Mouse (Mus musculus) liver, embryonic 14.5 days (tissue): ENCODE results near the gene Chrng. TPM values are rescaled to one million over a fixed set of nuclear protein-coding genes. Genes with fewer than 3 reads are reported as not detected.
A peak's percentile ranks its signal among the peaks of the same experiment; 100 is the strongest.

Experiments used
- ATAC-seq: fragments of 200-750 bp; cut with Nextera tagmentation; 2 replicates; pipeline ENCODE4 v1.8.0; 2017; ENCODE audit warnings: moderate number of reproducible peaks, mild to moderate bottlenecking, moderate library complexity; ENCODE audit not compliant: insufficient read depth
- DNase-seq, 3 experiments: peaks; one replicate each; pipeline ENCODE4 v3.0.0-alpha.2; 2012 to 2013; ENCODE audit warnings: low read depth in 3 of 3, low spot score in 3 of 3
- H3K27ac ChIP-seq: fragments of 300-500 bp; sonication (generic); 2 replicates; pipeline ENCODE4 v1.5.1; 2014; ENCODE audit warnings: moderate library complexity, mild to moderate bottlenecking, control low read depth, inconsistent platforms
- H3K27me3 ChIP-seq: fragments of 300-500 bp; sonication (generic); 2 replicates; pipeline ENCODE4 v1.6.1; 2014; ENCODE audit warnings: mild to moderate bottlenecking, low read length, moderate library complexity; ENCODE audit not compliant: control insufficient read depth, insufficient read depth
- H3K36me3 ChIP-seq: fragments of 300-500 bp; sonication (generic); replicated peaks from 2 replicates; pipeline ENCODE4 v1.6.1; 2014; ENCODE audit warnings: low read depth; ENCODE audit not compliant: control insufficient read depth, insufficient read depth
- H3K4me1 ChIP-seq, 2 experiments: fragments of 200-500 bp in 1 of 2; fragments of 300-500 bp in 1 of 2; sonication (generic) in 1 of 2; replicated peaks; 2 replicates each; pipeline ENCODE4 v1.6.1; 2012 to 2014; ENCODE audit warnings: antibody characterized with exemption in 1 of 2, inconsistent platforms in 1 of 2, low read length in 1 of 2; ENCODE audit not compliant: control insufficient read depth in 2 of 2, insufficient read depth in 2 of 2
- H3K4me2 ChIP-seq: fragments of 300-500 bp; sonication (generic); 2 replicates; pipeline ENCODE4 v1.6.1; 2014; ENCODE audit warnings: low read depth, mild to moderate bottlenecking, control low read depth, moderate library complexity
- H3K4me3 ChIP-seq, 2 experiments: fragments of 200-500 bp in 1 of 2; fragments of 300-500 bp in 1 of 2; sonication (generic) in 1 of 2; 2 replicates each; pipeline ENCODE4 v1.5.1; 2012 to 2014; ENCODE audit warnings: low read depth in 2 of 2, low read length in 2 of 2, mild to moderate bottlenecking in 2 of 2, control low read depth in 1 of 2, inconsistent platforms in 1 of 2, moderate library complexity in 1 of 2; ENCODE audit not compliant: insufficient read depth in 1 of 2
- H3K9ac ChIP-seq: fragments of 300-500 bp; sonication (generic); replicated peaks from 2 replicates; pipeline ENCODE4 v1.6.1; 2014; ENCODE audit warnings: mild to moderate bottlenecking, control low read depth, moderate library complexity
- H3K9me3 ChIP-seq: fragments of 300-500 bp; sonication (generic); 2 replicates; pipeline ENCODE4 v1.6.1; 2016; ENCODE audit warnings: low read length, mixed read lengths; ENCODE audit not compliant: control insufficient read depth
- CTCF ChIP-seq: IDR thresholded peaks from 2 replicates; pipeline ENCODE4 v1.5.1; 2016; ENCODE audit warnings: antibody characterized with exemption, low read depth, control low read depth
- EP300 ChIP-seq: IDR thresholded peaks from 2 replicates; pipeline ENCODE4 v1.6.1; 2016; ENCODE audit warnings: antibody characterized with exemption, low read depth
- WGBS: fragments of 180-500 bp; shearing (Covaris S2); extraction: QIAGEN DNeasy Blood & Tissue Kit; methylation state at CpG from one replicate; pipeline ENCODE4 v1.1.7; 2014; ENCODE audit not compliant: insufficient replicate concordance; 5-methylcytosine and 5-hydroxymethylcytosine counted together
- polyA plus RNA-seq, 2 experiments: library from polyadenylated mRNA; depleted of rRNA in 1 of 2; stranded (reverse) in 1 of 2; unstranded in 1 of 2; fragments of >200 nt; fragmentation: Nextera tagmentation in 1 of 2; extraction: Ambion mirVana in 1 of 2; gene quantifications; 2 replicates each; pipeline versions ENCODE4 v1.2.1 to v1.2.3; 2012 to 2014

The Chrng gene
- polyA plus RNA-seq, 2 experiments, result not detected

DNA sequence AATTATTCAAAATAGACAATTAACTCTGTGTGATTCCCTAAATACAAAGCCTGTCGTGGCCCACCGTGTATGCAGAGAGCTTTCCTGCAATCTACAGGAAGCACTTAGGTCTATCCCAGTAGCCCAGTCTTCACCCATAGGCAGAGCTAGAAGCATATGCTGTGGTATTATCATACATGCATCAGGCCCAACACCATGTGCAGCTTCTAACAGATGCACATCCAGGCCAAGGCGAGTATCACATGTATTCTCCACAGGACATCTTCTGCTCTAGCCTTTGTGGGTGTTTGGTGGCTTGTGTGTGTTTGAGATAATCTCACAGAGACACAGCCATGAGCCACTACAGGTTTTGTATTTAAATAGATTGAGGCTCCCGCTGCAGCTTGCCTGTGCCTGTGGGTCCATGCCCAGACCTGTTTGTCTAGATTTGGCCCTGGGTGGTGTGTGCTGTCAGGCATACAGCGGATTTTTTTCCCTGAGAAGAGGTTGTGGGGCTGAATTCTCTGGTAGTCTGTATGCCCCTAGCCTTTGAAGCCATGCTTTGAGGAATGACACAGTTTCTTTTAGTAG is 47.7 kb downstream of the Chrng start:
- ATAC-seq (peak; percentile 91), DNase-seq (peak; percentile 14 to 27 (median 20))
- Histone ChIP-seq H3K9me3 (no peaks in the 10 kb centered on the region), H3K27me3 (no peaks in the 10 kb centered on the region; the same call in 1 of the 2 replicates), H3K9ac (no peak overlapping the region), H3K4me2 (no peak overlapping the region), H3K4me1 (peaks cover 0 to 4% of the 10 kb centered on the region in 2 experiments; a peak in 2 of 4 replicates), H3K27ac (no peak overlapping the region), H3K36me3 (no peaks in the 10 kb centered on the region), H3K4me3 (no peak overlapping the region)
- TF ChIP-seq EP300 (peak; percentile 74), CTCF (no peak)
- WGBS, result 18% methylated on average over 5 of the region's 5 CpGs

DNA sequence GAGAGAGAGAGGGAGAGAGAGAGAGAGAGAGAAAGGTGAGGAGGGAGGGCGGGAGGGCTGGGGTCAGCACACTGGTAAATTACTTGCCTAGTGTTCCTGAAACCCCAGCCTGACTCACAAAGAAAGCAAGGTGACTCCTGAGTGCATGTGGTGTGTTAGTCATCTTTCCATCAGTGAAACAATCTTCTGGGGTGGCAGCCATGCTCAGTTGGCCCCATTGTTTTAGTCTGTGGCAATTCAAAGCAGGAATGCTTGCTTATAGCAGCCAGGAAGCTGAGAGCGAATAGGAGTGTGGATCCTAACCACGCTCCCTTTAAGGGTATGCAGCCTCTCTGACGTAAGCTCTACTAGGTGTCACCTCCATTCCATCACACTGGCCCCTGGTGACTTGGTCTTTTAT is 50.7 kb downstream of the Chrng start:
- Histone ChIP-seq H3K27me3 (peaks cover 11% of the 10 kb centered on the region), H3K9me3 (no peaks in the 10 kb centered on the region), H3K9ac (no peak overlapping the region), H3K4me1 (peaks cover 0 to 4% of the 10 kb centered on the region in 2 experiments; a peak in 2 of 4 replicates), H3K36me3 (no peaks in the 10 kb centered on the region), H3K4me2 (no peak overlapping the region), H3K4me3 (no peak overlapping the region), H3K27ac (no peak overlapping the region)
- no peak for DNase-seq
- TF ChIP-seq EP300 (no peak), CTCF (no peak)
- no peak for ATAC-seq
- 36% methylated on average over 4 of the region's 4 CpGs for WGBS

DNA sequence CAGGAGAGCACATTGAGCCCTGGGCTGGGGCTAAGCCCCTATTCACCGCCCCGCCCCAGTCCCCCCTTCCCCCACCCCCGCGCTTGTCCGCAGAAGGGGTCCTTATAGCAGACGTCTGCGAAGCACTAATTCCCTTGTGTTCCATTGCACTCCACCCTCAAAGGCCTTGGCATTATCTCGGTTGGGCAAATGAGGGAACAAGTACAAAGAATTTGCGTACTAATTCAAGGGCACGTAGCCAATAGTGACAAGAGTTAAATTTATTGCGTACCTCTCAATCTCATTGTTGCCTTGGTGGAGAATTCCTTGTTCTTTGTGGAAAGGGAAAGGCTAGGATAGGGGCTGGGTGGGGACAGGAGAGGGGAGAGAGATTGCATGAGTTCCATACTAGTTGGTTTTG is 53.2 kb downstream of the Chrng start:
- H3K4me3 ChIP-seq, result no peak overlapping the region
- peaks cover 24% of the 10 kb centered on the region for H3K27me3 ChIP-seq
- no peak overlapping the region for H3K4me2 ChIP-seq
- 25% methylated on average over 11 of the region's 11 CpGs for WGBS
- no peak for DNase-seq
- TF ChIP-seq EP300, result no peak
- H3K36me3 ChIP-seq, result no peaks in the 10 kb centered on the region
- ATAC-seq, result no peak
- H3K27ac ChIP-seq, result no peak overlapping the region
- no peak overlapping the region for H3K9ac ChIP-seq
- peaks cover 0 to under 1% of the 10 kb centered on the region in 2 experiments; a peak in 1 of 4 replicates for H3K4me1 ChIP-seq
- H3K9me3 ChIP-seq, result no peaks in the 10 kb centered on the region

DNA sequence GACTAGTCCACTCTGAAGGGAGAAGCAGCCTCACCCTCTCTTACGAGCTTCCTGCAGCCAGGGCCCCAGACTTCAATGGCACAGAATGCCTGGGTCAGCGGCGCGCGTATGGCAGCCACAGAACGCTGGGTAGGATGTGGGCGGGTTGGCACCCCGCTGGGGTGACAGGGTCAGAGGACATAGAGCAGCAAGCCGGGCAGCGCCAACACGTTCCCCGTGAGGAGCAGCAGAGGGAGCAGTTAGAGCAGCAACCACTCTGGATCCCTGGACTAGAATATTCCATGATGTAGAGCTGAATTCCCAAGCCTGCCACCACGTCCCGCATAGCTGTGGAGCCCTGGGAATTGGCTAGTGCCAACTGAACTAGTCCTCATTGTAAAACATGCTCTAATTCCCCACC is 54.0 kb downstream of the Chrng start:
- Histone ChIP-seq H3K27me3 (peaks cover 32% of the 10 kb centered on the region), H3K9ac (no peak overlapping the region), H3K9me3 (no peaks in the 10 kb centered on the region), H3K36me3 (no peaks in the 10 kb centered on the region), H3K4me2 (no peak overlapping the region), H3K4me3 (no peak overlapping the region), H3K27ac (no peak overlapping the region), H3K4me1 (no peaks in the 10 kb centered on the region)
- ATAC-seq, result no peak
- no peak for DNase-seq
- WGBS, result 12% methylated on average over 14 of the region's 14 CpGs
- TF ChIP-seq CTCF, result no peak
- TF ChIP-seq EP300, result no peak

DNA sequence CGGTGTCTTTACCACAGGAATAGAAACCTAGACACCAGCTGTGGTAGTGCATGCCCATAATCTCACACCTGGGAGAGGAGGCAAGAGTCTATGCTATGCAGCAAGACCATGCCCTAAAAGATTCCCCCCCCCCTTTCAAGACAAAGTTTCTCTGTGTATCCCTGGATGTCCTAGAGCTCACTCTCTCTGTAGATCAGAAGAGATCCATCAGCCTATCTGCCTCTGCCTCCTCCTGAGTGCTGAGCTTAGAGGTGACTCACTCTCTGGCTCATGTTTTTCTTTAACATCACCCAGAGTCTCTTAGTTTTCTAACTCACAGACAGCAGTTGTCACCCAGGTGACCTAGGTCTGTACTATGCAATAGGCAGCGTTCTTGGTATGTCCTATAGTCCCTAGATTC is 54.9 kb downstream of the Chrng start:
- Histone ChIP-seq H3K36me3 (no peaks in the 10 kb centered on the region), H3K4me1 (no peaks in the 10 kb centered on the region), H3K9ac (no peak overlapping the region), H3K4me2 (no peak overlapping the region), H3K27me3 (peaks cover 40% of the 10 kb centered on the region), H3K4me3 (no peak overlapping the region), H3K9me3 (no peaks in the 10 kb centered on the region), H3K27ac (no peak overlapping the region)
- 27% methylated on average over 2 of the region's 2 CpGs for WGBS
- DNase-seq (no peak), ATAC-seq (no peak)
- no peak for TF ChIP-seq EP300
- TF ChIP-seq CTCF, result no peak

Other genes with a start within 250 kb of the Chrng start
- gene Alppl2, start 114.7 kb upstream of the Chrng start, polyA plus RNA-seq (2012; rRNA removed), result not detected in 2 replicates
- not detected in 2 replicates for gene Alppl2, start 114.7 kb upstream of the Chrng start, polyA plus RNA-seq (2014; fragmentation: Nextera tagmentation; extraction: Ambion mirVana)
- not detected in 2 replicates for gene Alpi, start 103.1 kb upstream of the Chrng start, polyA plus RNA-seq (2012; rRNA removed)
- gene Alpi, start 103.1 kb upstream of the Chrng start, polyA plus RNA-seq (2014; fragmentation: Nextera tagmentation; extraction: Ambion mirVana), result not detected in 2 replicates
- not detected in 2 replicates for gene Akp3, start 79.7 kb upstream of the Chrng start, polyA plus RNA-seq (2012; rRNA removed)
- not detected in 2 replicates for gene Akp3, start 79.7 kb upstream of the Chrng start, polyA plus RNA-seq (2014; fragmentation: Nextera tagmentation; extraction: Ambion mirVana)
- 0.02 and 0.11 TPM in 2 replicates for gene Ecel1, start 48.1 kb upstream of the Chrng start, polyA plus RNA-seq (2012; rRNA removed)
- not detected in 2 replicates for gene Ecel1, start 48.1 kb upstream of the Chrng start, polyA plus RNA-seq (2014; fragmentation: Nextera tagmentation; extraction: Ambion mirVana)
- gene Prss56, start 21.3 kb upstream of the Chrng start, polyA plus RNA-seq (2012; rRNA removed), result not detected in 2 replicates
- not detected in 2 replicates for gene Prss56, start 21.3 kb upstream of the Chrng start, polyA plus RNA-seq (2014; fragmentation: Nextera tagmentation; extraction: Ambion mirVana)
- gene Chrnd, start 14.1 kb upstream of the Chrng start, polyA plus RNA-seq (2012; rRNA removed), result not detected in 2 replicates
- not detected in 2 replicates for gene Chrnd, start 14.1 kb upstream of the Chrng start, polyA plus RNA-seq (2014; fragmentation: Nextera tagmentation; extraction: Ambion mirVana)
- gene Eif4e2, start 9.3 kb downstream of the Chrng start, polyA plus RNA-seq (2012; rRNA removed), result 18.9 and 34.8 TPM in 2 replicates
- 54.9 and 59.7 TPM in 2 replicates for gene Eif4e2, start 9.3 kb downstream of the Chrng start, polyA plus RNA-seq (2014; fragmentation: Nextera tagmentation; extraction: Ambion mirVana)
- gene Efhd1, start 59.7 kb downstream of the Chrng start, polyA plus RNA-seq (2012; rRNA removed), result not detected in 2 replicates
- not detected in 2 replicates for gene Efhd1, start 59.7 kb downstream of the Chrng start, polyA plus RNA-seq (2014; fragmentation: Nextera tagmentation; extraction: Ambion mirVana)
- gene Gigyf2, start 122.3 kb downstream of the Chrng start, polyA plus RNA-seq (2012; rRNA removed), result 17.1 and 17.9 TPM in 2 replicates
- 11.2 and 13.0 TPM in 2 replicates for gene Gigyf2, start 122.3 kb downstream of the Chrng start, polyA plus RNA-seq (2014; fragmentation: Nextera tagmentation; extraction: Ambion mirVana)
- gene Kcnj13, start 190.1 kb downstream of the Chrng start, polyA plus RNA-seq (2012; rRNA removed), result not detected in 2 replicates
- not detected in 2 replicates for gene Kcnj13, start 190.1 kb downstream of the Chrng start, polyA plus RNA-seq (2014; fragmentation: Nextera tagmentation; extraction: Ambion mirVana)